Mouse (Mus musculus) small intestine, adult 2 months (tissue): Measurements from ENCODE around the gene Mtfp1. TPM values are rescaled to one million over a fixed set of nuclear protein-coding genes. Genes with fewer than 3 reads are reported as not detected.
A peak's percentile ranks its signal among the peaks of the same experiment; 100 is the strongest.
"Not testable (repeated sequence)": the region's sequence is repeated elsewhere in the genome, so short reads cannot be mapped to it uniquely, and the experiment has no call there.

Source experiments
- H3K27ac ChIP-seq: fragments of 200-500 bp; 2 replicates; pipeline ENCODE4 v1.5.1; 2012; ENCODE audit warnings: low read depth, low read length, control low read depth, inconsistent platforms; ENCODE audit not compliant: insufficient read depth
- H3K27me3 ChIP-seq: fragments of 200-500 bp; 2 replicates; pipeline ENCODE4 v1.6.1; 2012; ENCODE audit warnings: mild to moderate bottlenecking, moderate library complexity, low read length, inconsistent platforms; ENCODE audit not compliant: control insufficient read depth, insufficient read depth
- H3K36me3 ChIP-seq: fragments of 200-500 bp; 2 replicates; pipeline ENCODE4 v1.6.1; 2012; ENCODE audit warnings: mild to moderate bottlenecking, low read length, control low read depth, inconsistent platforms; ENCODE audit not compliant: control insufficient read depth, insufficient read depth
- H3K4me1 ChIP-seq: fragments of 200-500 bp; 2 replicates; pipeline ENCODE4 v1.6.1; 2012; ENCODE audit warnings: low read length, inconsistent platforms, mixed read lengths; ENCODE audit not compliant: control insufficient read depth, insufficient read depth, insufficient read length
- H3K4me3 ChIP-seq: fragments of 200-500 bp; 2 replicates; pipeline ENCODE4 v1.5.1; 2012; ENCODE audit warnings: low read depth, mild to moderate bottlenecking, control low read depth, inconsistent platforms, low read length, moderate library complexity
- CTCF ChIP-seq: fragments of 200-500 bp; IDR thresholded peaks from 2 replicates; pipeline ENCODE4 v1.5.1; 2012; ENCODE audit warnings: low read depth, mild to moderate bottlenecking, control low read depth, inconsistent platforms, low read length, moderate library complexity, mixed read lengths; ENCODE audit not compliant: insufficient replicate concordance, insufficient read length; ENCODE audit errors: extremely low read depth
- POLR2A ChIP-seq: fragments of 200-500 bp; IDR thresholded peaks from 2 replicates; pipeline ENCODE4 v1.6.1; 2012; ENCODE audit warnings: low read depth, mild to moderate bottlenecking, control low read depth, inconsistent platforms, low read length, moderate library complexity
- WGBS: fragments of 180-500 bp; shearing (Covaris S2); methylation state at CpG from one replicate; pipeline ENCODE4 v1.1.7; 2018; 5-methylcytosine and 5-hydroxymethylcytosine counted together
- polyA plus RNA-seq: library from polyadenylated mRNA; depleted of rRNA; stranded (reverse); fragments of >200 nt; gene quantifications from 2 replicates; pipeline ENCODE4 v1.2.3, GENCODE M21; 2012

Mtfp1 gene
- polyA plus RNA-seq, 1 experiment: 26.6 TPM

DNA sequence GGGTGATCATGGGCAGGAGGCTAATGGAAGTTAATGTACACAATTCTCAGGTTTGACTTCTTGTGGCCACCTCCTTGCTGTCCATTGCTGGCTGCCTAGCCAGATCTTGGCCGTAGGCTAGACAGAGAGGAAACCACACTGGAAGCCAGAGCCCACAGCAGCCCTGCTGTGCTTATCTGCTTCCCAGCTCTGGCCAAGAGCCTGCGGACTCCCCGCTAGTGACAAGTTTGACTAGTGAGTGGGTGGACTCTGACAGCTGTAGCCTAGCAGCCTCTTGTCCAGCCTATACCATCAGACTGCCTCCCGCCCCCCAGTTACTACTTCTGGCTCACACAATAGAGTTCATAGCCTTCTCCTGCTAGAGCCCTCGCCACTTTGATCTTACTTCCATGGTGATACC is 24.4 kb upstream of the Mtfp1 start:
- H3K4me1 ChIP-seq: peaks cover 18% of the 10 kb centered on the region
- no peak overlapping the region for H3K4me3 ChIP-seq
- WGBS: 67% methylated on average over 5 of the region's 5 CpGs
- no peaks in the 10 kb centered on the region for H3K36me3 ChIP-seq
- no peak overlapping the region for H3K27ac ChIP-seq
- no peaks in the 10 kb centered on the region for H3K27me3 ChIP-seq
- no peak for TF ChIP-seq CTCF
- no peak for TF ChIP-seq POLR2A

DNA sequence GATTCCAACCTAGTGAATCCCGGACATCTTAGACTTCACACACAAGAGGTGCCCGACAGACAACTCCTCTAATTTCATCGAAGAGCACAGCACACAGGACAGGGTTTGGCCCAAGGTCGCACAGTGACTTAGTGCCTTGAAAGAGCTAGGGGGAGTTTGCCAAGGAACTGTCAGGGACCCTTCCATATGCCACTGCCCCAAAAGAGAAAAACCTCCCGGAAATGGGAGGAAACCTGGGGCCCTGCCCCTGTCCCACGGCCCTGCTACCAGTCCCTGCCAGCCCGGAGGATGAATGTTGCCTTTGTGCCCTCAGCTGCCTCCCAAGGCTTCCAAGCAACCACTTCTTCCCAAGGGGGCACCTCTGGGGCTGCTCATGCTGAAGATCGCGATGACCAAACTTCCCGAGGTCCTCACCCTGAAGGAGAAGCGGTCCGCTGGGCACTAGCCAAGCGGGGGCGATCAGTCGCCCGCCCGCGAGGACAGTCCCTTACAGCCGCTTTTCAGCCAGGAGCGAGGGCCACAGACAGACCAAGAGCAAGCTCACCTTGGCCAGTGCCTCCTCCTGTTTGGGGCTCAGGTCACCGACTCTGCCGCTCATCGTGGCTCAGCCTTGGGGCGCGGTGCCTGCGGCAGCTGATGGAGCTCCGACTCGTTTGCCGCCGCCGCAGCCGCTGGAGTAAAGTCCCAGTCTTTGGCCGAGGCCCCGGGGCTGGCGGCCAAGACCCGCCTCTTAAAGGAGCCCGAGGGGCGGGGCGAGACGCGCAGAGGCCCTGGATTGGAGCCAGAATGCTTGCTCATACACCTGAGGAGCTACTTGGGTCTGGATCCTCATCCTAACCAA is 23.1 kb upstream of the Mtfp1 start:
- under 1% methylated on average over 41 of the region's 41 CpGs for WGBS
- TF ChIP-seq CTCF: no peak
- TF ChIP-seq POLR2A: peak; percentile 84
- H3K27ac ChIP-seq: peak overlapping the region; percentile 75

DNA sequence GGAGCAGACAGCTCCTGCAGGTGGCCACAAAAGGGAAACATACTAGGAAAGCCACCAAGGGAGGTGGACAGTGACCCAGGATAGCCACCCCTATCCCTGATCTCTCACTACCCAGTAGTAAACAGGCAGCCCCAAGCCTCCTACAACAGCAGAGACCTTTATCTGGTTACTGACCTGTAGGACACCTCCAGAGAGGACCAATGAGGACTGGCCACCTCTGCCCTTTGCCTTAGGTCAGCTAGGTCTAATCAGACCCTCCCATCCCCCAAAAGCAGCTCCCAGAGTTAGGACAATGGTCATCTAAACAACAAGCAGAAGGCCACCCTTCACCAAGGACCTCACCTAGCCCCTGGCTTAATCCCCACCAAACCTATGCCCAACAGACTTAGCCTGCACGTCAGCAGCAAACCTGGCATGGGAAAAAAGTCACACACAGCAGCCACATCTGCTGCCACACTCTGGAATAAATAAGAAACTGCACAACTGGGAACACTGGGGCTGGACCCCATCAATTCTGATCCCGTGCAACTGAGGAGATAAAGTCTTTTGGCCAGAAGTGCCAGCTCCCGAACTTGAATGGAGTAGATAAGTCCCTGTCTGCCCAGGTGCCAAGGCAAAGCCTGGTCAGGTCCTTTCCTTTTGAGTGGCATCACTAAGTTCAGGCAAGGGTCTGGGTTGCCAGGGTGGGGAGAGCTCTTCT is 22.3 kb upstream of the Mtfp1 start:
- WGBS: 12% methylated on average over 3 of the region's 3 CpGs
- 0 out of 2 replicates have a peak, but pooled peaks cover 1% of the 10 kb centered on the region for H3K36me3 ChIP-seq
- H3K27ac ChIP-seq: peak overlapping the region; percentile 75
- H3K27me3 ChIP-seq: no peaks in the 10 kb centered on the region
- peaks cover 23% of the 10 kb centered on the region for H3K4me1 ChIP-seq
- H3K4me3 ChIP-seq: peak overlapping the region; percentile 78
- TF ChIP-seq CTCF (peak; percentile 25; the same call in 1 of the 2 replicates), POLR2A (no peak)

More for the DNA sequence above, 23.1 kb upstream of the Mtfp1 start:
- Histone ChIP-seq H3K4me3 (peak overlapping the region; percentile 78), H3K36me3 (0 out of 2 replicates have a peak, but pooled peaks cover 1% of the 10 kb centered on the region), H3K4me1 (peaks cover 19% of the 10 kb centered on the region), H3K27me3 (no peaks in the 10 kb centered on the region)

- H3K27me3 ChIP-seq: no peaks in the 10 kb centered on the region
- H3K36me3 ChIP-seq: 0 out of 2 replicates have a peak, but pooled peaks cover 1% of the 10 kb centered on the region
- H3K4me1 ChIP-seq: peaks cover 28% of the 10 kb centered on the region
- peak overlapping the region; percentile 78 for H3K4me3 ChIP-seq
- 27% methylated on average over 11 of the region's 11 CpGs for WGBS
- H3K27ac ChIP-seq: peak overlapping the region; percentile 22; the same call in 1 of the 2 replicates
- no peak for TF ChIP-seq POLR2A
Observed at GRCm38 (mm10) chr11:4116458-4117141, 21.4 kb upstream of the Mtfp1 start.

GRCm38 (mm10) chr11:4115407-4115806 is 20.2 kb upstream of the Mtfp1 start:
- Histone ChIP-seq H3K4me3 (no peak overlapping the region), H3K27me3 (no peaks in the 10 kb centered on the region), H3K4me1 (peaks cover 36% of the 10 kb centered on the region), H3K36me3 (peaks cover 3% of the 10 kb centered on the region; the same call in 1 of the 2 replicates), H3K27ac (no peak overlapping the region)
- no peak for TF ChIP-seq CTCF
- no peak for TF ChIP-seq POLR2A
- WGBS: 74% methylated on average over 4 of the region's 4 CpGs

GRCm38 (mm10) chr11:4114541-4114940 is 19.3 kb upstream of the Mtfp1 start:
- H3K27ac ChIP-seq, H3K4me3 ChIP-seq, H3K27me3 ChIP-seq, H3K36me3 ChIP-seq: not testable (repeated sequence)
- peaks cover 36% of the 10 kb centered on the region for H3K4me1 ChIP-seq
- WGBS: 91% methylated on average over 6 of the region's 6 CpGs

DNA sequence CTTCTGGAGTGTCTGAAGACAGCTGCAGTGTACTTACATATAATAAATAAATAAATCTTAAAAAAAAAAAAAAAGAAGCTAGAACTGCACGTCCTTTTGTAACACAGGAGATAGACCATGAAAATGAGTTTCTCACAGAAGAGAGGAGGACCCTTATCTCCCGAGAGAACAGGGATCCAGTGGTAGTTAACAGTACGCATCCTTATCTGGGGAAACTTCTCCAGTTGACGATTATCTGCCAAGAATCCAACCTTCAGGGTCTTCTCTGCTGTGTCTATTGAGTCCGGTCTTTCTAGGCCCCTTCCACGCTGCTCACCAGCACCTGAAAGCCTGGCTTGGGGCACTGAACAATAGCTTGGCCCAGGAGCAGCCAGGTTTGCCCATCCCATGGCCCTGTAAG is 18.7 kb upstream of the Mtfp1 start:
- Histone ChIP-seq H3K4me1 (peaks cover 35% of the 10 kb centered on the region), H3K4me3 (no peak overlapping the region), H3K36me3 (peaks cover 14% of the 10 kb centered on the region), H3K27me3 (no peaks in the 10 kb centered on the region), H3K27ac (no peak overlapping the region)
- TF ChIP-seq POLR2A (no peak), CTCF (no peak)
- 86% methylated on average over 6 of the region's 6 CpGs for WGBS
